Mouse (Mus musculus): Measurements from ENCODE around the gene Zfp691.

- no peak for TF ChIP-seq POLR2A (IDR thresholded peaks at IDR 0.05; ENCODE audit: borderline replicate concordance, insufficient read depth, low read length)
- no peak for TF ChIP-seq CTCF (IDR thresholded peaks at IDR 0.05; ENCODE audit: borderline replicate concordance, insufficient read depth, low read depth, low read length)
Observed at GRCm38 (mm10) chr4:119165916-119166315, 8.1 kb downstream of the Zfp691 start.

All from cerebellum, adult 2 months (tissue).